Mouse (Mus musculus) cerebellum, adult 11-12 months (tissue): ENCODE data around the gene Slc13a4.

ENCODE experiments used
- DNase-seq: peaks from one replicate; pipeline ENCODE4 v3.0.0; 2022

The Slc13a4 gene

GRCm38 (mm10) chr6:35308037-35308436 is at the start of gene Slc13a4:
Gene Slc13a4, minus strand, starts transcription at chr6:35308131.
- no peak for DNase-seq

- DNase-seq = no peak
Observed at GRCm38 (mm10) chr6:35355320-35355719, 47.4 kb upstream of the Slc13a4 start.

DNA sequence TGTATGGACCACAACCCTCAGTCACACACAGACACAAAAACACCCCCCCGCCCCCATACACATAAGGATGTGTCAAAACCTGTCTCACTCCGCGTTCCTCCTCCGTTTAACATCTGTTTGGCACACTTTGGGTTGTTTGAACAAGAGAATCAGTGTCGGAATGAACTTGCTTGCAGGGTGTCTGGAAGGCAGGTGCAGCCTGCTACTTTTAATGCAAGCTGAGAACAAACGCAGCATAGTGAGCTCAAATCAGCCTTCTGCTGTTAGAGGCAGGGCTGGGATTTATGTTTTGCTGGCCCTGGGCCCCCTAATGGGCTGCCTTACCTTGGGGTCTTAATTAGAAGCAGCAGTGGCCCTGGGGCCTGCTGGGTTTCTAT is 46.7 kb upstream of the Slc13a4 start:
- no peak for DNase-seq

DNA sequence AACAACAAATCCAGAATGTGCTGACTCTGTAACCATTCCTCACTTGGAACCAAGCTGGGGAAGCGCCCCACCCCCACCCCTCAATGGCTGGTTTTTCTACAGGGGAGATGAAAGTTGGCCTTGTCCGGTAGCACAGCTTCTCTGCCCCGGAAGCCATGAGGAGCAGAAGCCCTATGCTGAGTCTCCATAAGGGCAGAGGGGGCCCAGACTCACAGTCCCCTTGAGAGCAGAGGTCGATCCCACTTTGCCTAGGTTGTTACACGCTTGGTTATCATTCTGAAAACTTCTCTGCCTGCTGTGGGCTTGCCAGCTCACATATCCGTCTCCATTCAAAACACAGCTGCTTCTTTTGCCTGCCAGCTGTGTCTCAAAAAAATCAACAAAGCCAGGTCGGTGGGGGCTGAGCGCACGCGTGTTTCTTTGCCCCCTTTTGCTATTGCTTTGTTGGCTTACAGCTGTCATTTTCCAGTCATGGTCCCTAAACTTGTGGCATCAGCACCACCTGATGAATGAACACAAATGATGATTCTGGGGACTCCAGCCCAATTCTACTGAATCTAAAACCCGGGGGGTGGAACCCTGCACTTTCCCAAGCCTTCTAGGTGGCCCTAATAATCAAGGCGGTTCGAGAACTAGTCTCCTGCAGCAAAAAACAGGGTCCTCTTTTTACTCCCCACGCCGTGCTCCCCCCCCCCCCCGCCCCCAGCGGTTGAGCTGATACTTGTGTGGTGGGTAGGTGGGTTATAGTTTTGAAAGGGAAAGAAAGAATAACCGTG is 46.1 kb upstream of the Slc13a4 start:
- no peak for DNase-seq

DNA sequence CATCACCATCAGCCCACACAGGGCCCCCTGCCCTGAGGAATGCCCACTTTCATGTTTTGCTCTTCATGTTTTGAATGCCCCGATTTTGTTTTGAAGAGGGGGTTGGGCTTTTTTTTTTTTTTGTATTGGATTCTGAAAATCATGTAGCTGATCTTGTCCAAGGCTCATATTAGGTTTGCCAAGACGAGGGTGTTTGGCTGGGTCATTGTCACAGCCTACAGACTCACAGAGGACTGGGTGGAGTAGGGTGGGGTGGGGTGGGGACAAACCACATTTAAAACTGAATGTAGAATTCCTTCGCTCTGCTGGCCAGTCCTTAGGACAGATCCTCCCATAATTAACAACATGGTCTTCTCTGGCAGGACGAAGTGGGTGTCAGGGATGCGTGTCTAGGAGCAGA is 45.5 kb upstream of the Slc13a4 start:
- DNase-seq = no peak

- no peak for DNase-seq
Observed at GRCm38 (mm10) chr6:35352867-35353266, 44.9 kb upstream of the Slc13a4 start.

DNA sequence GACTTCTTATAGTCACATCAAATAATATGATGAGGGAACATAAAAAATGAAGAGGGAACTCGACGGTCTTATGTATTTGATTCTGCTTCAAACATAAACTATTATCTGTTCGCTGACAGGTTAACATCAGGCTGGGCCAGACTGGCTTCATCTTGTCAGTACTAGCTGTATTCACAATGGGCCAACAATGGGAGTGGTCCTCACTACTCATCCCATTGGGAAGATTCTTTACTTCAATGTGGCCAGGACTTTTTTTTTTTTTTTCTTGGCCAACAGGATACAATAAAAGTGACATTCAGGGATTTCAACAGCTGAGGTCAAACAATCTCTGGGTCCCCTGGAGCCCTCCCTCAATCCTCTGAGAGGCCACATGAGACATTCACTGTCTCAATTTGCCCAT is 43.9 kb upstream of the Slc13a4 start:
- DNase-seq = no peak

DNA sequence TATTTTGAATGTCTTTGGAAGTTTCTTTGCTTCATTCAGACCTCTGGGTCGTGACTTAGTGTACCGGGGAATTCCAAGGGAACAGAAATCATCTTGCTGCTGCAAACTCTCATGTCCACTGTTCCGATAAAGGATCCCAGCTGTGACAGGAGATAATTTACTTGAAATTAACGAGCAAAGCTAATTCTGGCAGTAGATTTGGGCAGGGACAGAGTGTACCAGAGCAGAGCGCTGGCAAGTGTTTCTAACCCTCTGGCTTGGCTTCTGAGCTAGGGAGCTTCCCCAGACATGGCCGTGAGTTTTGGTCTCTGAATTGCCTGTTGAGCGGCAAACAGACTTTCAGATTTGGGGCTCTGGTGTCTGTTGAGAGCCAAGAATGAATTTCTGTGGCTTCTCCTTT is 41.9 kb upstream of the Slc13a4 start:
- DNase-seq = no peak

DNA sequence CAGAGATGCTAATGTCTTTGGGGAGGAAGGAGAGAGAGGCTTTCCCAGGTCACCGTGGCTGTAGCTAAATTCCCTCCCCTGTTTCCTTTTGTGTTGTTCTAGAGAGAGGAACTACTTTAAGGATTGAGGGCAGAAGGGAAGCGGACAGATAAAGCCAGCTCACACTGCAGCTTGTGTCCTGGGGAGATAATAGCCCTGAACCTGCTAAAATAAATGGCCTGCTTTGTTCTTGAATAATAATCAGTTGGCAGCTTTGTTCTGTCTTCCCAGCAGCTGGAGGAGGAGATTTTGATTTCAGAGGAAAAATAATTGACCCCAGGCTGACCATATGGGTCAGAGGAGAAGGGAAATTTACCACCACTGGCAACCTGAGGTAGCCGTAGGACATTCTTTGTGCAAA is 30.7 kb upstream of the Slc13a4 start:
- DNase-seq = no peak

GRCm38 (mm10) chr6:35337836-35338235 is 29.9 kb upstream of the Slc13a4 start:
- DNase-seq = no peak

GRCm38 (mm10) chr6:35335452-35335851 is 27.5 kb upstream of the Slc13a4 start:
- no peak for DNase-seq

- DNase-seq = no peak
Observed at GRCm38 (mm10) chr6:35334278-35334677, 26.3 kb upstream of the Slc13a4 start.

- DNase-seq = no peak
Observed at GRCm38 (mm10) chr6:35333632-35334031, 25.7 kb upstream of the Slc13a4 start.

DNA sequence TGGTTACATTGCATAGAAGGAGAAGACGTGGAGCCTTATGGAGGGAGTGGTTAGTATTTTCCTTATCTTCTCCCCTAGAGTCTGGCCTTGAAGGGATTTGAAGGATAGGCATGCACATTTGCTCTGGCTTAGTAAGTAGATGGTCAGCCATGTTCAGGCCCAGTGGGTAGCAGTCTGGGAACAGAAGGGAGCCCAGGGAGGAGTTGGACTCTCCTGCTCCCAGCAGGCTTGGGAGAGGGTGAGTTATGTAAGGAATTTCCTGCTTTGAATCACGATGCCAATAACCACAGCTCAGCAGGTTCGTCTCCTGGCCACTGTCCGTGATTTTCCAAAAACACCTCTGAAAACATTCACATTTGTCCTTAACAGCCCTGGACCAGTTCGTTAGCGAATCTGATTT is 22.9 kb upstream of the Slc13a4 start:
- peak; percentile 7 for DNase-seq

DNA sequence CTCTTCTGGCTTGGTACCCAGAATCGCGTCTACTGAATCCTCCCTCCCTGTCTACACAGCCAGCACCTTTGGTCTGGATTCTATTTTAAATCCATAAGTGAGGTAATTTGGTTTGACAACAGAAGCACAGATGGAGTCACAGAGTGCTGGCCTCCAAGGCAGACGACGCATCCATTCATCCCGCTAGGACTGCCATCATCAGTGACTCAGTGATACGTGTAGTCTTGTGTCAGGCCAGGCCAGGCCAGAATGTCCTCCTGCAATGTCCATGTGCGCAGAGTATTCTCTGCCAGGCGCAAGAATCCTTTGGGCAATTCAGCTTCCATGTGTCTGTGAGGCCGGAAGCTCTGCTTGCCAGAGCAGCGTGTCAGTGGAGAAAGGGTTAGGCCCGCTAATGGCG is 22.0 kb upstream of the Slc13a4 start:
- DNase-seq = peak; percentile 19

GRCm38 (mm10) chr6:35326111-35326515 is 18.2 kb upstream of the Slc13a4 start, which contains the start of gene Fam180a:
Gene Fam180a, minus strand, starts transcription at chr6:35326141.
- DNase-seq = no peak

DNA sequence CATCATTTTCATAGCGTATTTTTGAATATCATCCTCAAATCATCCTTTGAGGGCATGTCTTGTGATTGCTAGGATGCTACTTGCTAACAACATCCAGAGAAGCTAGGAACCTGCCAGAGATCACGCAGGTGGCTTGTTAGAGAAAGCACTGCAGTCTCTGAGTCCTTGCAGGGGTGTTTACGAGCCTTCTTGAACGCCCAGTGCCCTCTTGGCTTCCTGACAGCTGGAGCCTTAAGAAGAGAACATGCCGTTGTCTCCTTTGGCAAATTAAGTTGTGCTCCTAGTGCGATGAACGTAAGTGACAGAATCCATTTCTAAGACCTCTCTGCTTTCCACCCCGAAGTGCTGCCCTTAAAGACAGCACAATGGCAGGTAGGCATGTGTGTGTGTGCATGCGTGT is 16.4 kb upstream of the Slc13a4 start:
- DNase-seq = no peak

DNA sequence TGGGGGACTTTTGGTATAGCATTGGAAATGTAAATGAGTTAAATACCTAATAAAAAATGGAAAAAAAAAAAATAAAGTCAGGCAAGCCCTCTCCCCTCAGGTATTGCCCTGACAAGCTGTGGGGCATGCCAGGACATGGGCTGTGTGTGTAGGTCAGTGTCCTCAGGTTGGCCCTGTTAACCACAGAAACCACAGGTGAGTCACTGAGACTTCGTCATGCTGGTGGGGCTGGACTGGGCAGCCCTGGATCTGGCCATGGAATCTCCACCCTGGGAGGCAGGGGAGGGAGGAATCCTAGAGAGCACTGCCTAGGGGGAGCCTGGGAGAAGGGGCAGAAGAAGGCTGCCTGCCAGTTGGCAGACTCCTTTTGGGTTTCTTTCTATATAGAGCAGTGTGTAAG is 15.1 kb upstream of the Slc13a4 start:
- DNase-seq = no peak

GRCm38 (mm10) chr6:35321105-35321504 is 13.2 kb upstream of the Slc13a4 start:
- no peak for DNase-seq

- DNase-seq = no peak
Observed at GRCm38 (mm10) chr6:35319850-35320249, 11.9 kb upstream of the Slc13a4 start.

GRCm38 (mm10) chr6:35313520-35313919 is 5.6 kb upstream of the Slc13a4 start:
- no peak for DNase-seq

- DNase-seq = no peak
Observed at GRCm38 (mm10) chr6:35309406-35309805, 1.5 kb upstream of the Slc13a4 start.

DNA sequence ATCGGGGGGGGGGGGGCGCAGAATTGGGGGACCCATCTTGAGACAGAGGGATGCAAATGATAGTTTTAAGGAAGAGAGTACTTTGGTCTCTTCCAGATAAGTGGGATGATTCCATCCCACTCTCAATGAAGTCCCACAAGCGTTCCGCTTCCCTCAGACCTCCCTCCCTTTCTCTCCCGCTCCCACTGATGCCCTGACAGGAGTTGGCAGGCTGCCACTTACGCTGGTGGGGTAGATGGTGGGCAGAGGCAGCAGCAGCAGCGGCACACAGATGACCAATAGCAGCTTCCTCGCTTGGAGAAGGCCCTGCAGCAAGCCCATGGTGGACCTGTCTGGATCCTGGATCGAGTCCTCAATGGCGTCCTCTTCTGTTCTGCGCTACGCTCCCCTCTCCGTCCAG is 795 bp downstream of the Slc13a4 start:
- DNase-seq = no peak

GRCm38 (mm10) chr6:35303355-35303900 is 4.5 kb downstream of the Slc13a4 start:
- DNase-seq = no peak

DNA sequence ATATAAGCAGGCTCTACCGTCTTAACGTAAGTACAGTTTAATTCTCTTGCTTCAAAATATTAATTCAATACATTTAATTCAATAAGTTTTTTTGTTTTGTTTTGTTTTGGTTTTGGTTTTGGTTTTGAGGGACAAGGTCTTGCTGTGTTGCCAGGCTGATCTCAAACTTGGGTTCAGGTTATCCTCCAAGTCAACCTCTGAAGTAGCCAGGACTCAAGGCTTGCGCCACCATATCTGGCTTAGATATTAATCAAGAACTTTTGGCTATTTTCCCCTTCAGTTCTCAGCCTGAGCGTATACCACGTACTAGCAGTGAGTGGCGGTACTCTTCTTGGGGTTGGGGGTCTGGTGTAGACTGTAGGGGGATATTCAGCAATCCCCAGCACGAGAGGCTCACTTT is 5.3 kb downstream of the Slc13a4 start:
- DNase-seq = no peak
